Mouse (Mus musculus) liver, postnatal 0 days (tissue): ENCODE results near the gene Lingo4.

ENCODE experiments used
- CTCF ChIP-seq: sonication (generic); IDR thresholded peaks from 2 replicates; pipeline ENCODE4 v1.5.1; 2016; ENCODE audit warnings: antibody characterized with exemption, low read depth
- EP300 ChIP-seq: IDR thresholded peaks from 2 replicates; pipeline ENCODE4 v1.6.1; 2016; ENCODE audit warnings: antibody characterized with exemption, low read depth, mild to moderate bottlenecking

DNA sequence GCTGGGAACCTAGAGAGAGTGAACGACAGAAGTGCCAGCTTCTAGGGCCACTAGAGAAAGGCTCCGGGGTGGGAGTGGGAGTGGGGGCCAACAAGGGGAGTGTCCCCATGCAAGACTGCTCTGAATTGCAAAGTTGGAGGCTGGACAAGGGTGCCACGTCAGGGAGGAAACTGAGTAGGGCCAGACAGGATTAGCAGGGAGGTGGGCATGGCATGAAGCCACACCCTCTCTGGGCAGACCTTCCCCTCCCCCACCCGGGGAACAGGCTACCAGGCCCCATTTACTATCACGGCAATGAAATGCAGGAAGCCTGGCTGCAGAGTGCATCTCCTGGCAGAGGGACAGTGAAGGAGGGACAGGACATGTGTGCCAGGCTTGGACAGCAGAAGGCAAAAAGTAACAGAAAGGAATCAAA lies 24.7 kb upstream of the Lingo4 start:
- no peak for TF ChIP-seq CTCF
- no peak for TF ChIP-seq EP300
